Mouse (Mus musculus) heart, embryonic 10.5 days (tissue): Measurements from ENCODE around the gene Mrpl42. TPM values are rescaled to one million over a fixed set of nuclear protein-coding genes. Genes with fewer than 3 reads are reported as not detected.
A peak's percentile ranks its signal among the peaks of the same experiment; 100 is the strongest.

Experiments used
- DNase-seq: peaks from one replicate; pipeline ENCODE4 v3.0.0-alpha.2; 2017; ENCODE audit warnings: low spot score
- H3K27ac ChIP-seq: fragments of 300-500 bp; sonication (generic); 2 replicates; pipeline ENCODE4 v1.5.1; 2016; ENCODE audit warnings: mild to moderate bottlenecking
- H3K27me3 ChIP-seq: fragments of 300-500 bp; sonication (generic); 2 replicates; pipeline ENCODE4 v1.6.1; 2016; ENCODE audit warnings: mild to moderate bottlenecking; ENCODE audit not compliant: poor library complexity, insufficient read depth, severe bottlenecking
- H3K36me3 ChIP-seq: fragments of 300-500 bp; sonication (generic); 2 replicates; pipeline ENCODE4 v1.6.1; 2016; ENCODE audit warnings: mild to moderate bottlenecking, moderate library complexity
- H3K4me1 ChIP-seq: fragments of 300-500 bp; sonication (generic); 2 replicates; pipeline ENCODE4 v1.6.1; 2016; ENCODE audit warnings: mild to moderate bottlenecking
- H3K4me3 ChIP-seq: fragments of 300-500 bp; sonication (generic); 2 replicates; pipeline ENCODE4 v1.5.1; 2016; ENCODE audit warnings: mild to moderate bottlenecking, moderate library complexity
- H3K9me3 ChIP-seq: fragments of 300-500 bp; sonication (generic); 2 replicates; pipeline ENCODE4 v1.6.1; 2016; ENCODE audit warnings: mild to moderate bottlenecking, moderate library complexity
- WGBS: fragments of 180-500 bp; shearing (Covaris S2); methylation state at CpG from one replicate; pipeline ENCODE4 v1.1.7; 2016; 5-methylcytosine and 5-hydroxymethylcytosine counted together
- polyA plus RNA-seq: library from polyadenylated mRNA; unstranded; fragments of >200 nt; fragmentation: Nextera tagmentation; extraction: Ambion mirVana; gene quantifications from 2 replicates; pipeline ENCODE4 v1.2.1, GENCODE M21; 2016

The Mrpl42 gene
- polyA plus RNA-seq, 1 experiment from 2014 or later = 445 TPM

DNA sequence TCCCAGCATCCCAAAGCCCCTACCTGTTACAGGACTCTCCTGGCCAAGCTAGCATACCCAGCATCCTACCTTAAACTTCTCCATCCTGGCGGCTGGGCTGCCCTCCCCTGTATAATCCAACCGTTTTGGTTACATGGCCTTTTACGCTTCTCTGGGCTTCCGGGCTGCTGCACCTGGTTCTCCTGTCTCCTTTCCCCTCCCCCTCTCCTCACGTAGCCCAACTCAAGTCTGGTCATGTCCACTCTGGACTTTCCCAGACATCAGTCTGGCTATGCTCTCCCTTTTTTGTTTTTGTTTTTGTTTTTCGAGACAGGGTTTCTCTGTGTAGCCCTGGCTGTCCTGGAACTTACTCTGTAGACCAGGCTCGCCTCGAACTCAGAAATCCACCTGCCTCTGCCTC lies 10.9 kb upstream of the Mrpl42 start:
- Histone ChIP-seq H3K4me1 (peaks cover 13% of the 10 kb centered on the region; the same call in 1 of the 2 replicates), H3K9me3 (no peaks in the 10 kb centered on the region), H3K4me3 (no peak overlapping the region), H3K27me3 (no peaks in the 10 kb centered on the region), H3K36me3 (no peaks in the 10 kb centered on the region), H3K27ac (no peak overlapping the region)
- 83% methylated on average over 8 of the region's 8 CpGs for WGBS
- DNase-seq = no peak

DNA sequence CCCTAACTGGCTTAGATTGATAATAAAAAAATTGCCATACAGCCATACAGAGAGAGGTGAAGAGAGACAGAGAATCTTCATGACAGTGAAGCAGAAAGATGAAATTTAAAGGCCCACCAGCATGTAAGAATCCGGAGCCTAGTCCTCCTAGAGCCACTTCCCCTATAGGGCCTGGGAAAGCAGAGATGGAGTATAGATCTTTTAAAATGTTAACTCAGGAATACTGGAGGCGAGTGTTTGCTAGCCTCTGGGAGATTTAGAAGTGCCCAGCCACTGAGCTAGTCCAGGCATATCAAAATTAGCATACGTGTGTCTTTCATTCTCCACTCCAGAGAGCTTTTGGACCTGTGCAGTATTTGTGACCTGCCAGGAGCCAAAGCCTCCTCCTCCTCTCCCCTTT lies 7.5 kb upstream of the Mrpl42 start:
- Histone ChIP-seq H3K27ac (no peak overlapping the region), H3K4me3 (no peak overlapping the region), H3K36me3 (no peaks in the 10 kb centered on the region), H3K9me3 (no peaks in the 10 kb centered on the region), H3K4me1 (0 out of 2 replicates have a peak, but pooled peaks cover 5% of the 10 kb centered on the region), H3K27me3 (no peaks in the 10 kb centered on the region)
- WGBS = 67% methylated on average over 3 of the region's 3 CpGs
- no peak for DNase-seq

DNA sequence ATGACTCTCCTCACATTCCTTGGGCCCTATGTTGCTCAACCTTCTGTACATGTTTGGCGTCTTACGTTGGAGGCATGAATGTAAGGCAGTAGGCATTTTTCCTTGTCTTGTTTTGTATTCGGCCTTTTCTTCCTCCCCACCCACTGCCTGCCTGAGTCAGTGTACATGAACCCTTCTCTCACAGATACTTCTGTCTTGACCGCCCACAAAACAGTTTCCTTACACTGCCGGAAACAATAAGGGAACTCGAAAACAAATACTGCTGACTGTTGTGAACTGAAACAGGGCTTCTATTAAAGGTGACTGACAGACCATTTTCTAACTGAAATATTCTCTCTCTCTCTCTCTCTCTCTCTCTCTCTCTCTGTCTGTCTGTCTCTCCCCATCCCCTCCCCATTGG lies 7.1 kb upstream of the Mrpl42 start:
- Histone ChIP-seq H3K9me3 (no peaks in the 10 kb centered on the region), H3K36me3 (no peaks in the 10 kb centered on the region), H3K4me3 (no peak overlapping the region), H3K4me1 (0 out of 2 replicates have a peak, but pooled peaks cover under 1% of the 10 kb centered on the region), H3K27me3 (no peaks in the 10 kb centered on the region), H3K27ac (no peak overlapping the region)
- DNase-seq = no peak
- WGBS = 74% methylated on average over 6 of the region's 6 CpGs

- no peaks in the 10 kb centered on the region for H3K4me1 ChIP-seq
- no peak overlapping the region for H3K4me3 ChIP-seq
- H3K27ac ChIP-seq = no peak overlapping the region
- WGBS = 81% methylated on average over 8 of the region's 8 CpGs
- no peaks in the 10 kb centered on the region for H3K27me3 ChIP-seq
- no peaks in the 10 kb centered on the region for H3K9me3 ChIP-seq
- no peak for DNase-seq
- H3K36me3 ChIP-seq = no peaks in the 10 kb centered on the region
Observed at GRCm38 (mm10) chr10:95508126-95508525, 6.4 kb upstream of the Mrpl42 start.

DNA sequence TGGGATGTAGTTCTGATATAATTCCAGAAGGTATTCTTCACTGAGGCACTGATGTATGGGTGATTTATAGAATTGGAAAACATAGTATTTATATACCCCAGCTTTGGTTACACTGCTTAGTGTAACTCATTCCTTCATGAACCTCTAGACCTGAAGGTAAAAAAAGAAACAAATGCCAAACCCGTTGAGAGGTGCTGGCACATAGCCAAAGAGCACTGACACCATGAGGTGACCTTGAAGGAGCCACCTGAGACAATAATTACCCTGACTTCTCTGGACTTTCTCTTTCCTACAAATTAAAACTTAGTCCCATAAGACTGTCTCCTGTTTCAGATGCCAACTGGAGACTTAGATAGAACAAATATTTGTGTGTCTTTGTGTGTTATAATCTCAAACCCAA lies 2.6 kb upstream of the Mrpl42 start:
- 16% methylated on average over 1 of the region's 1 CpGs for WGBS
- no peaks in the 10 kb centered on the region for H3K27me3 ChIP-seq
- H3K27ac ChIP-seq = no peak overlapping the region
- H3K9me3 ChIP-seq = no peaks in the 10 kb centered on the region
- no peak for DNase-seq
- H3K36me3 ChIP-seq = no peaks in the 10 kb centered on the region
- peaks cover 6% of the 10 kb centered on the region; the same call in 1 of the 2 replicates for H3K4me1 ChIP-seq
- H3K4me3 ChIP-seq = no peak overlapping the region

- H3K9me3 ChIP-seq = no peaks in the 10 kb centered on the region
- no peak overlapping the region for H3K27ac ChIP-seq
- H3K36me3 ChIP-seq = peaks cover 4% of the 10 kb centered on the region; the same call in 1 of the 2 replicates
- 86% methylated on average over 14 of the region's 14 CpGs for WGBS
- DNase-seq = no peak
- H3K4me1 ChIP-seq = peaks cover 6% of the 10 kb centered on the region; the same call in 1 of the 2 replicates
- no peaks in the 10 kb centered on the region for H3K27me3 ChIP-seq
- H3K4me3 ChIP-seq = no peak overlapping the region
Observed at GRCm38 (mm10) chr10:95503443-95504235, 1.9 kb upstream of the Mrpl42 start.

DNA sequence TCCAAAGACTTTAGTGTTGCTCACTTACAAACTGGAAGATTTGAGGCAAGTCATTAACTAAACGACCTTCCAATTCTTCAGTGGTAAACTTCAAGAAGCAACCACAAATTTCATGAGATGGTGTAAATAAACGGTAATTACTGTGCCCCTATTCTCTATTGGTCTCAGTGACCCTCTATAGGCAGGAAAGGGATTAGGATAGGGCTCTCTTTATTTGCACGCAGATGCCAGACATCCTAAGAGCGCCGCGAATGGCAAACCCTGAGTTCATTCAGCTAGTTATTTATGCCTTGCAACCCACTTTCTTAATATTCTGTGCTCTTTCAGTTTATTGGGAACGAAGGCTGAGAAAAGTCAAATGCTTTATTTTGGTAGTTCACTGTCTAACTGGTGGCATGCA lies 707 bp downstream of the Mrpl42 start:
- 4% methylated on average over 7 of the region's 7 CpGs for WGBS
- Histone ChIP-seq H3K9me3 (no peaks in the 10 kb centered on the region), H3K4me1 (peaks cover 6% of the 10 kb centered on the region; the same call in 1 of the 2 replicates), H3K4me3 (peak overlapping the region; percentile 86), H3K36me3 (peaks cover 29% of the 10 kb centered on the region), H3K27me3 (no peaks in the 10 kb centered on the region), H3K27ac (peak overlapping the region; percentile 98)
- DNase-seq = no peak

DNA sequence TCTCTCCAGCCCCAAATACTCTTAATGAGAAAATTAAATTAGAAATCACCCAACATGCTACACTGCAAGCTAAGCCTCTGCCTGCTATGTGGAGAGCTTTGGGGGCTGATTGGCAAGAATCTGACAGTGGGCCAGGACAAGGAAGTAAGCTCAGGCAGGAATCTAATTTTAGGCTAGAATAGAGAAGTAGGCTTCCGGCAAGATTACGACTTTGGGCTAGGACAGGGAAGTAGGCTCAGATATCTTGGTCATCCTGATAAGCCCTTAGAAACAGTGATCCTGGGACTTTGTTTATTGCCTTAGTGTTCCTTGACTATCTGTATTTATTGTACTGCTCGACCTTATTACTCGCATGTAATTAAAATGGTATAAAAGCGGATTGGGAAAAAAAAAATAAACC lies 7.5 kb downstream of the Mrpl42 start:
- H3K4me3 ChIP-seq = no peak overlapping the region
- H3K4me1 ChIP-seq = no peaks in the 10 kb centered on the region
- no peaks in the 10 kb centered on the region for H3K27me3 ChIP-seq
- no peak overlapping the region for H3K27ac ChIP-seq
- WGBS = 84% methylated on average over 5 of the region's 5 CpGs
- DNase-seq = no peak
- no peaks in the 10 kb centered on the region for H3K9me3 ChIP-seq
- H3K36me3 ChIP-seq = peaks cover 97% of the 10 kb centered on the region

- H3K27me3 ChIP-seq = no peaks in the 10 kb centered on the region
- 81% methylated on average over 2 of the region's 2 CpGs for WGBS
- peaks cover 97% of the 10 kb centered on the region for H3K36me3 ChIP-seq
- no peak overlapping the region for H3K4me3 ChIP-seq
- no peak overlapping the region for H3K27ac ChIP-seq
- DNase-seq = no peak
- no peaks in the 10 kb centered on the region for H3K4me1 ChIP-seq
- H3K9me3 ChIP-seq = no peaks in the 10 kb centered on the region
Observed at GRCm38 (mm10) chr10:95489653-95490052, 12.1 kb downstream of the Mrpl42 start.

DNA sequence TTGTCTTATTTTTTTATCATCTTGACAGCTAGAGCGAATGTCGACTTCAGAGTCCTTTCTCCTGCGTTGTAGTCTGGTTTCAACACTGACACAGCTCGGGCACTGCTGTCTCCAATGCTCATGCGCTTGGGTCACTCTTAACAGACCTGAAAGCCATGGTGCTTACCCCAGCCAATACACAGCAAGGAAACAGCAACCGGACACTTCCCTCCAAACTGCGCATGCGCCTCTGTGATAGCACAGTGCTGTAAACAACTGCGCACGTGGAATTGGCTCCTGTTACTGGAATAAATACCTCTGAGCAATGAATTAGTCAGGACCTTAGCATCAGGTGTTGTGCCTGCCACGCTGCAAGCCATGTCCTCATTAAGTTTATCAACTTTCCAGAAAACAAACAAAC lies 24.2 kb downstream of the Mrpl42 start:
- DNase-seq = no peak
- WGBS = 80% methylated on average over 11 of the region's 11 CpGs
- H3K4me1 ChIP-seq = no peaks in the 10 kb centered on the region
- H3K9me3 ChIP-seq = no peaks in the 10 kb centered on the region
- no peak overlapping the region for H3K4me3 ChIP-seq
- H3K27ac ChIP-seq = no peak overlapping the region
- peaks cover 26% of the 10 kb centered on the region for H3K36me3 ChIP-seq
- H3K27me3 ChIP-seq = no peaks in the 10 kb centered on the region

GRCm38 (mm10) chr10:95475923-95476322 lies 25.8 kb downstream of the Mrpl42 start:
- DNase-seq = peak; percentile 86
- Histone ChIP-seq H3K4me3 (no peak overlapping the region), H3K4me1 (no peaks in the 10 kb centered on the region), H3K9me3 (no peaks in the 10 kb centered on the region), H3K27ac (no peak overlapping the region), H3K27me3 (no peaks in the 10 kb centered on the region), H3K36me3 (peaks cover 12% of the 10 kb centered on the region)
- WGBS = 12% methylated on average over 10 of the region's 10 CpGs

DNA sequence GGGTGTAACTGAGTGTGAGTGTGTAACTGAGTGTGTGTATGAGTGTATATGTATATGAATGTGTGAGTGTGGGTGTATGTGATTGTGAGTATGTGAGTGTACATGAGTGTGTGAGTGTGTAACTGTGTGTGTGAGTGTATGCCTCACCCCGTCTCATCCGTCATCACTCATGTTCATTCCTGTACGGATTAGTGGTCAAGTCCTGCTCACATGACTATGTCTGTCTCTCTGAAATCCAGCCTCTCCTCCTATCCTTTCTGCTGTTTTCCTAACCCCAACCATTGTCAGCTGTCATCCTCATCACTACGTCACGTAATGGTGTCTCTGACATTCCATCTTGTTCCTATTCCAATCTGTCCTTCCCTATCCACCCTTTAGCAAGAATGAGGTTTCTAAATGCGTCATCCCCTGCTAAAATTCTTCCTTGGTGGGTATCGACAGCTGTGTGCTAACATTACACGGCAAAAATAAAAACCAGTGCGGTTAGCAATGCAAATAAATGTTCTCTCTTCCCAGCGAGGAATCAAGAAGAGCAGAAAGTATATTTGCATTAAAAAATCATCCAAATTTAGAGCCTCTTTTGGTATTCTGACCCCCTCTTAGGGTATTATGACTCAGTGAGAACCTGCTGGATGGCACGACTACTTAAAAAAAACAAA lies 29.7 kb downstream of the Mrpl42 start:
- WGBS = 81% methylated on average over 11 of the region's 11 CpGs
- DNase-seq = no peak

GRCm38 (mm10) chr10:95471186-95471585 lies 30.6 kb downstream of the Mrpl42 start:
- Histone ChIP-seq H3K4me3 (no peak overlapping the region), H3K36me3 (no peaks in the 10 kb centered on the region), H3K27me3 (no peaks in the 10 kb centered on the region), H3K9me3 (no peaks in the 10 kb centered on the region), H3K4me1 (no peaks in the 10 kb centered on the region), H3K27ac (no peak overlapping the region)
- 80% methylated on average over 3 of the region's 3 CpGs for WGBS
- no peak for DNase-seq

More for the DNA sequence above, 29.7 kb downstream of the Mrpl42 start:
- H3K36me3 ChIP-seq = no peaks in the 10 kb centered on the region
- H3K4me1 ChIP-seq = no peaks in the 10 kb centered on the region
- H3K9me3 ChIP-seq = no peaks in the 10 kb centered on the region
- no peak overlapping the region for H3K27ac ChIP-seq
- no peaks in the 10 kb centered on the region for H3K27me3 ChIP-seq
- H3K4me3 ChIP-seq = no peak overlapping the region
